Mouse (Mus musculus): ENCODE measurements around the gene Atp6ap1l.

DNA sequence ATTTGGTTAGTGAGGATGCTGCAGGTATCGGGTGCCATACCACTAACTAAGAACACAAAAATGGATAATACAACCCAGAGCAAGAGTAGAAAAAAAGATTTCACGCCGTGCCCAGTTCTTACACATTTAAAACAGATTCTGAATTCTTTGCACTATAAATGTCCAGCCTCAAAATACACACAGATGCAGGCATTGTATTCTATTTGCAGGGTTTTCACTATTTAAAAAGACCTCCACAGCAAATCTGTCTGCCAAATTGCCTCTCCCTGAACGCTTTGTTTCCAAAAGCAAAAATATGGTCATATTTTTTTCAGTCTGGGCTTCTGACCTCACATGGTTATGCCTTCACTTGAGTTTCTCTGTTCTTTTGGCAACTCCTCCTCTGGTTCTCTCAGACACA is 10.3 kb downstream of the Atp6ap1l start:
- TF ChIP-seq CTCF (IDR thresholded peaks at IDR 0.05 in 2 of 3, conservative IDR thresholded peaks at IDR 0.05 in 1 of 3; ENCODE audit: control insufficient read depth in 1 of 3, insufficient read depth in 1 of 3, low read depth in 2 of 3, low read length in 3 of 3, poor library complexity in 1 of 3, severe bottlenecking in 1 of 3) (no peak), GATA1 (IDR thresholded peaks at IDR 0.05; ENCODE audit: low read depth, low read length) (no peak), EP300 (IDR thresholded peaks at IDR 0.05; ENCODE audit: low read depth in 1 of 2, low read length in 2 of 2) (no peak), USF2 (IDR thresholded peaks at IDR 0.05; ENCODE audit: borderline replicate concordance in 1 of 2, insufficient read depth in 1 of 2, low read depth in 1 of 2, low read length in 2 of 2) (no peak), HCFC1 (IDR thresholded peaks at IDR 0.05; ENCODE audit: low read depth, low read length) (no peak), CHD2 (IDR thresholded peaks at IDR 0.05; ENCODE audit: low read length) (no peak), MXI1 (IDR thresholded peaks at IDR 0.05; ENCODE audit: low read depth, low read length) (no peak), MEF2A (IDR thresholded peaks at IDR 0.05; ENCODE audit: extremely low read depth, insufficient replicate concordance, low read depth, low read length, poor library complexity, severe bottlenecking) (no peak), CHD1 (IDR thresholded peaks at IDR 0.05; ENCODE audit: low read depth, low read length) (no peak)

All from MEL (cell line).